Mouse (Mus musculus): ENCODE measurements around the gene Tax1bp3. TPM values are rescaled to one million over a fixed set of nuclear protein-coding genes. Genes with fewer than 3 reads are reported as not detected.

The Tax1bp3 gene
- total and polyA plus RNA-seq, 2 experiments from 2014 or later: 55.6 to 91.0 TPM

DNA sequence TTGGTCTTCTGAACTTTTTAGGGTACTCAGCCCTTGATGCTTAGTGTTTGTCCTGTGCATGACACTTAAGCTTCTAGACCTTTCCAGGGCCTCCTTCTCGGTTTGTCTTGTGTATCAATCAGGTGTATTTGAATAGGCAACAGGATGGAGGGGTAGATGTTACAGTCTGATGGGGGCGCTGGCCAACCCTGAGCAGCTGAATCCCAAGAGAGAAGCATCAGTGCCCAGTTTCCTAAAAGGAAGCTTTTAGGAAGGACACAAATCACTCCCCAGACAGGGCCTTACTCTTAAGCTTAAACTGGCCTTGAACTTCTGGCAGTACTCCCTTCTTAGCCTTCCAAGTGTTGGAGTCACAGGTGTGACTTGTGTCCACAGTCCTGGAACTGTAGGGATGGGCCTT lies 1.0 kb downstream of the Tax1bp3 start:
- Histone ChIP-seq H3K27me3 (ENCODE audit: insufficient read depth, low read length) (no peaks in the 10 kb centered on the region), H3K9ac (replicated peaks; ENCODE audit: low read length, poor library complexity, severe bottlenecking) (peak overlapping the region; percentile 86), H3K4me3 (ENCODE audit: low read depth, low read length) (peak overlapping the region; percentile 93), H3K27ac (ENCODE audit: low read depth, low read length) (peak overlapping the region; percentile 83; the same call in 1 of the 2 replicates), H3K36me3 (ENCODE audit: insufficient read depth, low read length) (0 out of 2 replicates have a peak, but pooled peaks cover 9% of the 10 kb centered on the region), H3K9me3 (ENCODE audit: low read length) (no peaks in the 10 kb centered on the region), H3K4me2 (ENCODE audit: low read depth, low read length, poor library complexity, severe bottlenecking) (peak overlapping the region; percentile 61), H3K4me1 (ENCODE audit: insufficient read depth, low read length) (no peaks in the 10 kb centered on the region)
- DNase-seq (ENCODE audit: low spot score) (no peak), ATAC-seq (ENCODE audit: low FRiP score) (no peak)
- peak; percentile 42 for TF ChIP-seq CTCF (IDR thresholded peaks at IDR 0.05)
- WGBS: 5% methylated on average over 2 of the region's 2 CpGs

DNA sequence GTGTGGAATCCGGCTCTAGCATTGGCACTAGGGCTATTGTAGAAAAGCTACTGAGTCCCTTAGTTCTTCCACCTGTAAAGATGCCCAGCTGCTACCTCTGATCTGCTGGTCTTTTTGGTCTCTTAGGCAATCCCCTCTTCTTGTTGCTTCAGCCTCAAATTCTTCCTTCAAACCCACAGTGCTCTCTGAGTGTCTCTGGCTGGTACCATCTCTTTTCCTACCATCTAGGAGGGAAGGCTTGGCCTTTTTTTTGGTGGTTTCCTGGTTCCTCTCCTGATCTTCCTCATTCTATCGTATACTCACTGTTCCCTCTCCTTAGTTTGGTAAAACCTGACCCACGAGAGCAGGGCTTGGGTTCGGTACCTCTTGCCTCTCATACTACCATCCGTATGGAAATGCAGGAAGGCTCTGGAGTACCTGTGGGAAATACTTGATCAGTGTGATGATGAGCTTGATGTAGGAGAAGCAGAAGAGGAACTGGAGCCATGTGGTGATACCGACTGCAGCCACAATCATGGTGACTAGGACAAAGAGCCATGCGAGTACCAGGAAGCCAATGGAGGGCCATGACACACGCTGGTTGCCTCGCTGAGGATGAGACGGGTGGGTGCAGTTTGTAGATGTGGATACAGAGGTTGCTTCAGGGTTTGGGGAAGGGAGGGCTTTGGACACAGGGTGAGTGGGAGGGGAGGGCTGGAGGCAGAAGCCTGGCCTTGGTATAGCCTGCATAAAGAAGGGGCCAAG lies 9.2 kb downstream of the Tax1bp3 start:
- Histone ChIP-seq H3K9me3 (ENCODE audit: low read length) (no peaks in the 10 kb centered on the region), H3K4me1 (ENCODE audit: insufficient read depth, low read length) (no peaks in the 10 kb centered on the region), H3K36me3 (ENCODE audit: insufficient read depth, low read length) (peaks cover 60% of the 10 kb centered on the region), H3K4me2 (ENCODE audit: low read depth, low read length, poor library complexity, severe bottlenecking) (no peak overlapping the region), H3K27me3 (ENCODE audit: insufficient read depth, low read length) (no peaks in the 10 kb centered on the region), H3K4me3 (ENCODE audit: low read depth, low read length) (no peak overlapping the region), H3K9ac (replicated peaks; ENCODE audit: low read length, poor library complexity, severe bottlenecking) (no peak overlapping the region), H3K27ac (ENCODE audit: low read depth, low read length) (no peak overlapping the region)
- WGBS: 92% methylated on average over 10 of the region's 10 CpGs
- no peak for DNase-seq (ENCODE audit: low spot score)
- ATAC-seq (ENCODE audit: low FRiP score): no peak
- no peak for TF ChIP-seq CTCF (IDR thresholded peaks at IDR 0.05)

DNA sequence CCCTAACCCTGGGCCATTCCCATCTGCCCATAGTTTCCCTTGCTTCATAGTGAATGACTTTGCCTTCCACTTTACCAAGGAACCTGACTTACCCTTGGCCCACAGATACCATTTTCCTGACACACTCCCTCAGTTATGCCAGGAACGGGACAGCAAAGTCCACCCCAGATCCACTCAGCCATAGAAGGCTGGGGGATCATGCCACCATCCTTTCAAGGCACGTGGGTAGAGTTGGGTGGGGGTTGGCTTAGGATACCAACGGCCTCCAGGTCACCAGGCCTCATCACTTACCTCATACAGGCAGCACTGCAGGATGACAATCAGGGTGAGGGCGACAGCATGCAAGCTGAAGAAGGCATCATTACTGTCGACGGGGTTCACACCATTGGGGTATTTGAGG lies 10.3 kb downstream of the Tax1bp3 start:
- TF ChIP-seq CTCF (IDR thresholded peaks at IDR 0.05): no peak

GRCm38 (mm10) chr11:73193047-73193446 lies 16.2 kb downstream of the Tax1bp3 start:
- Histone ChIP-seq H3K36me3 (ENCODE audit: insufficient read depth, low read length) (peaks cover 41% of the 10 kb centered on the region), H3K9ac (replicated peaks; ENCODE audit: low read length, poor library complexity, severe bottlenecking) (no peak overlapping the region), H3K27me3 (ENCODE audit: insufficient read depth, low read length) (no peaks in the 10 kb centered on the region), H3K4me2 (ENCODE audit: low read depth, low read length, poor library complexity, severe bottlenecking) (no peak overlapping the region), H3K27ac (ENCODE audit: low read depth, low read length) (no peak overlapping the region), H3K4me3 (ENCODE audit: low read depth, low read length) (no peak overlapping the region), H3K9me3 (ENCODE audit: low read length) (no peaks in the 10 kb centered on the region), H3K4me1 (ENCODE audit: insufficient read depth, low read length) (peaks cover 10% of the 10 kb centered on the region; the same call in 1 of the 2 replicates)
- TF ChIP-seq CTCF (IDR thresholded peaks at IDR 0.05): no peak
- WGBS: 81% methylated on average over 6 of the region's 6 CpGs
- ATAC-seq (ENCODE audit: low FRiP score): no peak
- no peak for DNase-seq (ENCODE audit: low spot score)

More for the DNA sequence above, 10.3 kb downstream of the Tax1bp3 start:
- Histone ChIP-seq H3K9ac (replicated peaks; ENCODE audit: low read length, poor library complexity, severe bottlenecking) (no peak overlapping the region), H3K4me1 (ENCODE audit: insufficient read depth, low read length) (no peaks in the 10 kb centered on the region), H3K27ac (ENCODE audit: low read depth, low read length) (no peak overlapping the region), H3K9me3 (ENCODE audit: low read length) (no peaks in the 10 kb centered on the region), H3K4me2 (ENCODE audit: low read depth, low read length, poor library complexity, severe bottlenecking) (no peak overlapping the region), H3K36me3 (ENCODE audit: insufficient read depth, low read length) (peaks cover 68% of the 10 kb centered on the region), H3K27me3 (ENCODE audit: insufficient read depth, low read length) (no peaks in the 10 kb centered on the region), H3K4me3 (ENCODE audit: low read depth, low read length) (no peak overlapping the region)
- DNase-seq (ENCODE audit: low spot score) (no peak), ATAC-seq (ENCODE audit: low FRiP score) (no peak)
- 85% methylated on average over 6 of the region's 6 CpGs for WGBS

- no peak overlapping the region for H3K4me2 ChIP-seq (ENCODE audit: low read depth, low read length, poor library complexity, severe bottlenecking)
- H3K27me3 ChIP-seq (ENCODE audit: insufficient read depth, low read length): no peaks in the 10 kb centered on the region
- no peak overlapping the region for H3K27ac ChIP-seq (ENCODE audit: low read depth, low read length)
- no peaks in the 10 kb centered on the region for H3K9me3 ChIP-seq (ENCODE audit: low read length)
- H3K4me1 ChIP-seq (ENCODE audit: insufficient read depth, low read length): peaks cover 11% of the 10 kb centered on the region; the same call in 1 of the 2 replicates
- ATAC-seq (ENCODE audit: low FRiP score): no peak
- peaks cover 31% of the 10 kb centered on the region for H3K36me3 ChIP-seq (ENCODE audit: insufficient read depth, low read length)
- no peak for DNase-seq (ENCODE audit: low spot score)
- no peak overlapping the region for H3K4me3 ChIP-seq (ENCODE audit: low read depth, low read length)
- no peak overlapping the region for H3K9ac ChIP-seq (replicated peaks; ENCODE audit: low read length, poor library complexity, severe bottlenecking)
- no peak for TF ChIP-seq CTCF (IDR thresholded peaks at IDR 0.05)
- WGBS: 78% methylated on average over 2 of the region's 2 CpGs
These were observed 17.6 kb downstream of the Tax1bp3 start for GRCm38 (mm10) chr11:73194444-73194843.

- DNase-seq (ENCODE audit: low spot score): no peak
These were observed 21.3 kb downstream of the Tax1bp3 start for GRCm38 (mm10) chr11:73198190-73198589.

More at GRCm38 (mm10) chr11:73198190-73198589, 21.3 kb downstream of the Tax1bp3 start:
- Histone ChIP-seq H3K27me3 (ENCODE audit: insufficient read depth, low read length) (no peaks in the 10 kb centered on the region), H3K36me3 (ENCODE audit: insufficient read depth, low read length) (peaks cover 5% of the 10 kb centered on the region), H3K4me1 (ENCODE audit: insufficient read depth, low read length) (peaks cover 11% of the 10 kb centered on the region; the same call in 1 of the 2 replicates), H3K9me3 (ENCODE audit: low read length) (no peaks in the 10 kb centered on the region), H3K4me2 (ENCODE audit: low read depth, low read length, poor library complexity, severe bottlenecking) (peak overlapping the region; percentile 88), H3K9ac (replicated peaks; ENCODE audit: low read length, poor library complexity, severe bottlenecking) (peak overlapping the region; percentile 77), H3K27ac (ENCODE audit: low read depth, low read length) (no peak overlapping the region), H3K4me3 (ENCODE audit: low read depth, low read length) (peak overlapping the region; percentile 77)
- WGBS: 6% methylated on average over 1 of the region's 1 CpGs
- TF ChIP-seq CTCF (IDR thresholded peaks at IDR 0.05): no peak
- ATAC-seq (ENCODE audit: low FRiP score): no peak

All from midbrain, postnatal 0 days (tissue).